Mouse (Mus musculus) liver, adult 2 months (tissue): Measurements from ENCODE around the gene Rbms1.

Experiments
- CTCF ChIP-seq: fragments of 200-500 bp; IDR thresholded peaks from 2 replicates; pipeline ENCODE4 v1.5.1; 2011; ENCODE audit warnings: low read depth, low read length, control low read depth
- POLR2A ChIP-seq: fragments of 200-500 bp; IDR thresholded peaks from 2 replicates; pipeline ENCODE4 v1.6.1; 2011; ENCODE audit warnings: low read length, control low read depth; ENCODE audit not compliant: insufficient read depth; ENCODE audit errors: extremely low read depth

DNA sequence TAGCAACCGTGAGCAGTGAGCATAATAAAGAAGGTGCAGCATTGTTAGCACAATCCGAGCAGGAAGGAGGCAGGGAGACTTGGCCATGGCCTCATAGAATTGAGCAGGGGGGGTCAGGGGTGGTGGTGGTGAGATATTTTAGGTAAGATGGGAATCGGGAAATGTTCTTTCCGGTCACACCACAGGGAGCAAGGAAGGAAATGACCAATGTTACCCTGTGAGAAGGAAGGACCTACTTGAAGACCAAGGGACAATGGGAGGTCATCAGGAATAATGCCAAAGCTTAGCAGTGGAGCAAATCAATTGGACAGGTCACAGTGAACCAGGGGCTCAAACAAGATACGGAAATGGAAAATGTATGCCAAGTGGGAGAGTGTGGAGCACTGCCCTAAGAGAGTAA, 124.1 kb downstream of the Rbms1 start:
- TF ChIP-seq CTCF (no peak), POLR2A (no peak)
